Mouse (Mus musculus) cortical plate, adult 2 months (tissue): Measurements from ENCODE around the gene Olfr597.

Source experiments
- CTCF ChIP-seq: fragments of 200-500 bp; IDR thresholded peaks from 2 replicates; pipeline ENCODE4 v1.5.1; 2011; ENCODE audit warnings: mild to moderate bottlenecking, control low read depth, low read length; ENCODE audit not compliant: insufficient read depth; ENCODE audit errors: extremely low read depth
- POLR2A ChIP-seq: fragments of 200-500 bp; IDR thresholded peaks from 2 replicates; pipeline ENCODE4 v1.6.1; 2011; ENCODE audit warnings: mild to moderate bottlenecking, low read length, control low read depth; ENCODE audit not compliant: insufficient read depth; ENCODE audit errors: extremely low read depth

DNA sequence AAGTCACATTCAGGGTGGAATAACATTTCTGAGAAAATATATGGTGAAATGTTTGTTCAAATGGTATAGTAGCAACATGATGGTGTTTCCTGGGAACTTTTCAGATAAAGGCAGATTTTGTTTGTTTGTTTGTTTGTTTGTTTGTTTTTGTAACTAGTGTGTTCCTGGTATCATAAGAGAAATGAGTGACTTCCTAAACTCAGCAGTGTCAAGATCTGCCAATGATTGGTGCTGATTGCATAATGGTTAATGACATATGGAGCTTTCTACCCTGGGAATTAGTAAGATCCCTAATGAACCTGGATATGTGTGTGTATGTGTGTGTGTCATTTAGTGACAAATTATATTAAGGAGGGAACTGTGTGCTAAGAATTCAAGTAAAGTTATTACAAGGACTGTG, 7.2 kb downstream of the Olfr597 start, which contains the start of gene Olfr598:
- no peak for TF ChIP-seq POLR2A
- no peak for TF ChIP-seq CTCF
